ENCODE assay signal across 8 mouse cellular contexts in genomic region chrX:37084318-37084926, GRCm38 (mm10). TPM values are rescaled to one million over a fixed set of nuclear protein-coding genes. Genes with fewer than 3 reads are reported as not detected.
DNase-seq lines count a peak whose midpoint lies in the region; ATAC-seq and TF ChIP-seq lines count a peak whose summit lies in the region.

No protein-coding gene starts in this region.

- H3K36me3 ChIP-seq in intestine, embryonic 14.5 days (ENCODE audit: control insufficient read depth, insufficient read depth, low read length): peaks cover 20% of the 10 kb centered on the region
- H3K36me3 ChIP-seq in liver, embryonic 13.5 days: peaks cover 29% of the 10 kb centered on the region
- no peaks in the 10 kb centered on the region; the same call in 1 of the 2 replicates for H3K36me3 ChIP-seq in neural tube, embryonic 15.5 days

- peak overlapping the region; percentile 79 for H3K9ac ChIP-seq in intestine, embryonic 14.5 days (ENCODE audit: low read length)
- H3K9ac ChIP-seq in liver, embryonic 13.5 days: peak overlapping the region; percentile 82
- H3K9ac ChIP-seq in neural tube, embryonic 15.5 days (replicated peaks): peak overlapping the region; percentile 53

- 9% methylated on average over 19 of the region's 19 CpGs for WGBS in intestine, embryonic 14.5 days
- 11% methylated on average over 19 of the region's 19 CpGs for WGBS in liver, embryonic 13.5 days (ENCODE audit: insufficient replicate concordance)
- WGBS in neural tube, embryonic 15.5 days: 21% methylated on average over 19 of the region's 19 CpGs

- no peak for DNase-seq in left cerebral cortex, adult 2 months (ENCODE audit: extremely low spot score in 1 of 2, low spot score in 2 of 2)
- DNase-seq in left cerebral cortex, adult 11 months (ENCODE audit: low spot score): no peak
- DNase-seq in intestine, embryonic 14.5 days (ENCODE audit: low spot score): peak; percentile 65
- peak; percentile 9 for DNase-seq in liver, embryonic 13.5 days
- no peak for DNase-seq in gastrocnemius, adult 8-10 months (ENCODE audit: low spot score in 2 of 2)

- no peaks in the 10 kb centered on the region for H3K4me1 ChIP-seq in embryonic fibroblast, embryonic 13.5 days (ENCODE audit: control insufficient read depth, insufficient read depth, low read length)
- H3K4me1 ChIP-seq in intestine, embryonic 14.5 days (replicated peaks; ENCODE audit: control insufficient read depth, insufficient read depth, low read length): no peaks in the 10 kb centered on the region
- peaks cover 19% of the 10 kb centered on the region for H3K4me1 ChIP-seq in liver, embryonic 13.5 days (replicated peaks)
- peaks cover 10% of the 10 kb centered on the region for H3K4me1 ChIP-seq in neural tube, embryonic 15.5 days

- peak; percentile 11 for ATAC-seq in activated CD4-positive, CD25-positive, alpha-beta regulatory T cell, adult 4 months
- peak; percentile 10; the same call in 1 of the 2 replicates for ATAC-seq in intestine, embryonic 14.5 days (replicated peaks; ENCODE audit: low FRiP score, low TSS enrichment, low read depth)
- peak; percentile 37; the same call in 1 of the 2 replicates for ATAC-seq in liver, embryonic 13.5 days (ENCODE audit: low read depth)
- peak; percentile 23 for ATAC-seq in neural tube, embryonic 15.5 days (ENCODE audit: low FRiP score)

- peak overlapping the region; percentile 61 for H3K4me2 ChIP-seq in intestine, embryonic 14.5 days (ENCODE audit: low read length)
- peak overlapping the region; percentile 77 for H3K4me2 ChIP-seq in liver, embryonic 13.5 days
- peak overlapping the region; percentile 62 for H3K4me2 ChIP-seq in neural tube, embryonic 15.5 days

- intact Hi-C loops in left cerebral cortex, adult 2 months (cut with DNase I): no loop called here

- H3K4me3 ChIP-seq in left cerebral cortex, adult 2 months: peak overlapping the region; percentile 54
- H3K4me3 ChIP-seq in embryonic fibroblast, embryonic 13.5 days (ENCODE audit: insufficient read depth, low read length): peak overlapping the region; percentile 100
- peak overlapping the region; percentile 59 for H3K4me3 ChIP-seq in intestine, embryonic 14.5 days (ENCODE audit: low read depth, low read length)
- H3K4me3 ChIP-seq in liver, embryonic 13.5 days (replicated peaks): peak overlapping the region; percentile 70
- H3K4me3 ChIP-seq in neural tube, embryonic 15.5 days (replicated peaks): peak overlapping the region; percentile 55

- H3K27me3 ChIP-seq in intestine, embryonic 14.5 days (replicated peaks; ENCODE audit: control insufficient read depth, insufficient read depth, low read length): no peaks in the 10 kb centered on the region
- H3K27me3 ChIP-seq in liver, embryonic 13.5 days: no peaks in the 10 kb centered on the region
- H3K27me3 ChIP-seq in neural tube, embryonic 15.5 days (replicated peaks): no peaks in the 10 kb centered on the region

- 0 out of 2 replicates have a peak, but pooled peaks have one; percentile 18 for TF ChIP-seq POLR2A in embryonic fibroblast, embryonic 13.5 days (IDR thresholded peaks at IDR 0.05; ENCODE audit: low read depth, low read length)

- H3K9me3 ChIP-seq in intestine, embryonic 14.5 days (ENCODE audit: control insufficient read depth, low read length): no peaks in the 10 kb centered on the region
- H3K9me3 ChIP-seq in liver, embryonic 13.5 days (replicated peaks): no peaks in the 10 kb centered on the region
- H3K9me3 ChIP-seq in neural tube, embryonic 15.5 days (replicated peaks): no peaks in the 10 kb centered on the region

- TF ChIP-seq CTCF in left cerebral cortex, adult 2 months (IDR thresholded peaks at IDR 0.05): no peak
- no peak for TF ChIP-seq CTCF in embryonic fibroblast, embryonic 13.5 days (IDR thresholded peaks at IDR 0.05; ENCODE audit: borderline replicate concordance, insufficient read depth, low read length)

- peak overlapping the region; percentile 82; the same call in 1 of the 2 replicates for H3K27ac ChIP-seq in left cerebral cortex, adult 2 months
- peak overlapping the region; percentile 88 for H3K27ac ChIP-seq in embryonic fibroblast, embryonic 13.5 days (ENCODE audit: insufficient read depth, low read length)
- H3K27ac ChIP-seq in intestine, embryonic 14.5 days (ENCODE audit: low read depth): peak overlapping the region; percentile 87
- peak overlapping the region; percentile 87 for H3K27ac ChIP-seq in liver, embryonic 13.5 days
- H3K27ac ChIP-seq in neural tube, embryonic 15.5 days (replicated peaks): peak overlapping the region; percentile 90

RNA-seq across cellular contexts. Expression of gene Rpl39, which starts 0.8 kb away (rescaled TPM):
- 100 to 1,000 TPM; 244 to 245 TPM for total RNA-seq in left cerebral cortex, adult 2 months (2021)
- 1,000 to 10,000 TPM in 1 of 2 experiments, 100 to 1,000 TPM in 1; 652 to 1,206 TPM for polyA plus RNA-seq in activated CD4-positive, CD25-positive, alpha-beta regulatory T cell, adult 4 months (2017; shearing (Covaris generic))
- 1,160 and 1,325 TPM in 2 replicates for polyA plus RNA-seq in embryonic fibroblast, embryonic 13.5 days (2011; ENCODE audit: insufficient read length, low read depth, missing spikeins)
- polyA plus RNA-seq in intestine, embryonic 14.5 days (2014; fragmentation: Nextera tagmentation; extraction: Ambion mirVana): 637 and 732 TPM in 2 replicates
- polyA plus RNA-seq in liver, embryonic 13.5 days (2015; fragmentation: Nextera tagmentation; extraction: Ambion mirVana): 514 and 551 TPM in 2 replicates
- 318 and 331 TPM in 2 replicates for polyA plus RNA-seq in neural tube, embryonic 15.5 days (2015; fragmentation: Nextera tagmentation; extraction: Ambion mirVana)
- total RNA-seq in gastrocnemius, adult 8-10 months (2022): 100 to 1,000 TPM; 261 to 342 (median 276) TPM

RNA-seq across cellular contexts. Expression of gene Upf3b, which starts 25.7 kb away (rescaled TPM):
- 10 to 100 TPM; 16.8 to 16.9 TPM for total RNA-seq in left cerebral cortex, adult 2 months (2021)
- polyA plus RNA-seq in activated CD4-positive, CD25-positive, alpha-beta regulatory T cell, adult 4 months (2017; shearing (Covaris generic)): 10 to 100 TPM; 33.8 to 46.6 TPM
- 20.9 and 23.9 TPM in 2 replicates for polyA plus RNA-seq in embryonic fibroblast, embryonic 13.5 days (2011; ENCODE audit: insufficient read length, low read depth, missing spikeins)
- polyA plus RNA-seq in intestine, embryonic 14.5 days (2014; fragmentation: Nextera tagmentation; extraction: Ambion mirVana): 16.7 and 18.6 TPM in 2 replicates
- 13.0 and 14.7 TPM in 2 replicates for polyA plus RNA-seq in liver, embryonic 13.5 days (2015; fragmentation: Nextera tagmentation; extraction: Ambion mirVana)
- polyA plus RNA-seq in neural tube, embryonic 15.5 days (2015; fragmentation: Nextera tagmentation; extraction: Ambion mirVana): 29.4 and 31.9 TPM in 2 replicates
- 10 to 100 TPM in 1 of 4 experiments, 1 to 10 TPM in 3; 7.2 to 10.5 (median 9.2) TPM for total RNA-seq in gastrocnemius, adult 8-10 months (2022)

RNA-seq across cellular contexts. Expression of gene Sowahd, which starts 35.8 kb away (rescaled TPM):
- not detected for total RNA-seq in left cerebral cortex, adult 2 months (2021)
- not detected for polyA plus RNA-seq in activated CD4-positive, CD25-positive, alpha-beta regulatory T cell, adult 4 months (2017; shearing (Covaris generic))
- polyA plus RNA-seq in embryonic fibroblast, embryonic 13.5 days (2011; ENCODE audit: insufficient read length, low read depth, missing spikeins): not detected in 2 replicates
- 0.11 TPM in 1 of 2 replicates, not detected in the other for polyA plus RNA-seq in intestine, embryonic 14.5 days (2014; fragmentation: Nextera tagmentation; extraction: Ambion mirVana)
- polyA plus RNA-seq in liver, embryonic 13.5 days (2015; fragmentation: Nextera tagmentation; extraction: Ambion mirVana): 0.14 TPM in 1 of 2 replicates, not detected in the other
- not detected in 2 replicates for polyA plus RNA-seq in neural tube, embryonic 15.5 days (2015; fragmentation: Nextera tagmentation; extraction: Ambion mirVana)
- total RNA-seq in gastrocnemius, adult 8-10 months (2022): not detected

RNA-seq across cellular contexts. Expression of gene Nkap, which starts 42.2 kb away (rescaled TPM):
- total RNA-seq in left cerebral cortex, adult 2 months (2021): 10 to 100 TPM; 13.4 to 13.9 TPM
- polyA plus RNA-seq in activated CD4-positive, CD25-positive, alpha-beta regulatory T cell, adult 4 months (2017; shearing (Covaris generic)): 10 to 100 TPM; 19.3 to 27.4 TPM
- 13.0 and 17.8 TPM in 2 replicates for polyA plus RNA-seq in embryonic fibroblast, embryonic 13.5 days (2011; ENCODE audit: insufficient read length, low read depth, missing spikeins)
- polyA plus RNA-seq in intestine, embryonic 14.5 days (2014; fragmentation: Nextera tagmentation; extraction: Ambion mirVana): 15.1 and 16.4 TPM in 2 replicates
- polyA plus RNA-seq in liver, embryonic 13.5 days (2015; fragmentation: Nextera tagmentation; extraction: Ambion mirVana): 6.8 and 9.8 TPM in 2 replicates
- 22.1 and 22.2 TPM in 2 replicates for polyA plus RNA-seq in neural tube, embryonic 15.5 days (2015; fragmentation: Nextera tagmentation; extraction: Ambion mirVana)
- total RNA-seq in gastrocnemius, adult 8-10 months (2022): 1 to 10 TPM; 7.1 to 8.8 (median 7.8) TPM

Comparison
In these comparisons a context has a peak if more than half of its experiments do, and no peak if none do; other contexts are left out.
1. DNase-seq: peak in intestine, embryonic 14.5 days (single experiment) and liver, embryonic 13.5 days (single experiment); none in left cerebral cortex, adult 2 months (0 of 2), left cerebral cortex, adult 11 months (single experiment) and gastrocnemius, adult 8-10 months (0 of 2).
2. Peak in every context shown above with its lines, with median percentiles within 50 percentile points of each other: H3K27ac ChIP-seq, H3K4me3 ChIP-seq, ATAC-seq, H3K4me2 ChIP-seq and H3K9ac ChIP-seq.